Mouse (Mus musculus) intestine, embryonic 16.5 days (tissue): ENCODE measurements around the gene Fam213b. TPM values are rescaled to one million over a fixed set of nuclear protein-coding genes. Genes with fewer than 3 reads are reported as not detected.

Experiments
- ATAC-seq: fragments of 200-750 bp; cut with Nextera tagmentation; 2 replicates; pipeline ENCODE4 v1.8.0; 2017; ENCODE audit warnings: moderate TSS enrichment, moderate library complexity
- H3K27ac ChIP-seq: fragments of 300-500 bp; sonication (generic); 2 replicates; pipeline ENCODE4 v1.5.1; 2014; ENCODE audit warnings: mild to moderate bottlenecking, low read length
- H3K27me3 ChIP-seq: fragments of 300-500 bp; sonication (generic); replicated peaks from 2 replicates; pipeline ENCODE4 v1.6.1; 2014; ENCODE audit warnings: low read length, control low read depth, mixed read lengths; ENCODE audit not compliant: control insufficient read depth, insufficient read depth
- H3K36me3 ChIP-seq: fragments of 300-500 bp; sonication (generic); 2 replicates; pipeline ENCODE4 v1.6.1; 2014; ENCODE audit warnings: low read length, control low read depth; ENCODE audit not compliant: control insufficient read depth, insufficient read depth
- H3K4me1 ChIP-seq: fragments of 300-500 bp; sonication (generic); 2 replicates; pipeline ENCODE4 v1.6.1; 2014; ENCODE audit warnings: low read length, control low read depth, mixed read lengths; ENCODE audit not compliant: control insufficient read depth, insufficient read depth
- H3K4me2 ChIP-seq: fragments of 300-500 bp; sonication (generic); 2 replicates; pipeline ENCODE4 v1.6.1; 2014; ENCODE audit warnings: low read depth, low read length, control low read depth
- H3K4me3 ChIP-seq: fragments of 300-500 bp; sonication (generic); 2 replicates; pipeline ENCODE4 v1.5.1; 2014; ENCODE audit warnings: mild to moderate bottlenecking, low read length
- H3K9ac ChIP-seq: fragments of 300-500 bp; sonication (generic); 2 replicates; pipeline ENCODE4 v1.6.1; 2014; ENCODE audit warnings: low read depth, low read length
- H3K9me3 ChIP-seq: fragments of 300-500 bp; sonication (generic); 2 replicates; pipeline ENCODE4 v1.6.1; 2016; ENCODE audit warnings: low read length, control low read depth; ENCODE audit not compliant: control insufficient read depth
- WGBS: fragments of 180-500 bp; shearing (Covaris S2); extraction: QIAGEN DNeasy Blood & Tissue Kit; methylation state at CpG from one replicate; pipeline ENCODE4 v1.1.7; 2014; 5-methylcytosine and 5-hydroxymethylcytosine counted together
- polyA plus RNA-seq: library from polyadenylated mRNA; unstranded; fragments of >200 nt; fragmentation: Nextera tagmentation; extraction: Ambion mirVana; gene quantifications from 2 replicates; pipeline ENCODE4 v1.2.1, GENCODE M21; 2015

The Fam213b gene
- 39.7 and 42.8 TPM in 2 replicates for polyA plus RNA-seq

GRCm38 (mm10) chr4:154898506-154899446, at the start of gene Fam213b:
Gene Fam213b, minus strand, starts transcription at chr4:154899135.
- H3K27ac ChIP-seq: peak within 1 kb of the TSS; percentile 50

GRCm38 (mm10) chr4:154948066-154948939, 49.4 kb upstream of the Fam213b start:
- WGBS: 46% methylated on average over 14 of the region's 14 CpGs
- Histone ChIP-seq H3K9me3 (no peaks in the 10 kb centered on the region), H3K4me2 (no peak overlapping the region), H3K27me3 (peaks cover 33% of the 10 kb centered on the region), H3K4me1 (peaks cover 16% of the 10 kb centered on the region), H3K36me3 (no peaks in the 10 kb centered on the region), H3K9ac (no peak overlapping the region), H3K27ac (no peak overlapping the region), H3K4me3 (no peak overlapping the region)
- ATAC-seq: no peak

More at GRCm38 (mm10) chr4:154898506-154899446, at the start of gene Fam213b:
- 3% methylated on average over 43 of the region's 43 CpGs for WGBS
- peak within 1 kb of the TSS; percentile 77 for H3K9ac ChIP-seq
- H3K4me2 ChIP-seq: peak within 1 kb of the TSS; percentile 96
- no peaks in the 10 kb centered on the region for H3K27me3 ChIP-seq
- no peaks in the 10 kb centered on the region for H3K36me3 ChIP-seq
- peak within 1 kb of the TSS; percentile 65 for H3K4me3 ChIP-seq
- peak; percentile 98 for ATAC-seq
- H3K9me3 ChIP-seq: no peaks in the 10 kb centered on the region
- peaks cover 15% of the 10 kb centered on the region for H3K4me1 ChIP-seq

- Histone ChIP-seq H3K4me1 (peaks cover 12% of the 10 kb centered on the region), H3K27me3 (peaks cover 13% of the 10 kb centered on the region), H3K36me3 (no peaks in the 10 kb centered on the region), H3K4me3 (peak overlapping the region; percentile 32), H3K4me2 (peak overlapping the region; percentile 55), H3K9me3 (no peaks in the 10 kb centered on the region), H3K9ac (peak overlapping the region; percentile 53; the same call in 1 of the 2 replicates), H3K27ac (0 out of 2 replicates have a peak overlapping the region, but pooled peaks have one; percentile 7)
- peak; percentile 94 for ATAC-seq
- WGBS: 2% methylated on average over 8 of the region's 8 CpGs
These were observed 47.4 kb upstream of the Fam213b start for GRCm38 (mm10) chr4:154946319-154946718.

GRCm38 (mm10) chr4:154944121-154944590, 45.2 kb upstream of the Fam213b start:
- Histone ChIP-seq H3K4me3 (no peak overlapping the region), H3K36me3 (no peaks in the 10 kb centered on the region), H3K27me3 (no peaks in the 10 kb centered on the region; the same call in 1 of the 2 replicates), H3K9me3 (no peaks in the 10 kb centered on the region), H3K27ac (no peak overlapping the region), H3K9ac (no peak overlapping the region), H3K4me1 (peaks cover 12% of the 10 kb centered on the region), H3K4me2 (no peak overlapping the region)
- peak; percentile 80 for ATAC-seq
- WGBS: 34% methylated on average over 2 of the region's 2 CpGs

GRCm38 (mm10) chr4:154943323-154944039, 44.5 kb upstream of the Fam213b start:
- H3K27me3 ChIP-seq: no peaks in the 10 kb centered on the region
- no peak overlapping the region for H3K4me2 ChIP-seq
- H3K4me1 ChIP-seq: peaks cover 12% of the 10 kb centered on the region
- H3K9me3 ChIP-seq: no peaks in the 10 kb centered on the region
- H3K4me3 ChIP-seq: no peak overlapping the region
- WGBS: 82% methylated on average over 6 of the region's 6 CpGs
- H3K36me3 ChIP-seq: no peaks in the 10 kb centered on the region
- no peak overlapping the region for H3K27ac ChIP-seq
- no peak for ATAC-seq
- no peak overlapping the region for H3K9ac ChIP-seq

- Histone ChIP-seq H3K4me3 (no peak overlapping the region), H3K27me3 (no peaks in the 10 kb centered on the region), H3K9ac (no peak overlapping the region), H3K4me1 (peaks cover 8% of the 10 kb centered on the region; the same call in 1 of the 2 replicates), H3K9me3 (no peaks in the 10 kb centered on the region), H3K27ac (no peak overlapping the region), H3K4me2 (no peak overlapping the region), H3K36me3 (no peaks in the 10 kb centered on the region)
- ATAC-seq: no peak
- 76% methylated on average over 10 of the region's 10 CpGs for WGBS
These were observed 43.8 kb upstream of the Fam213b start for GRCm38 (mm10) chr4:154942632-154943322.

- no peaks in the 10 kb centered on the region for H3K9me3 ChIP-seq
- no peak overlapping the region for H3K9ac ChIP-seq
- 91% methylated on average over 5 of the region's 5 CpGs for WGBS
- H3K4me1 ChIP-seq: peaks cover 8% of the 10 kb centered on the region; the same call in 1 of the 2 replicates
- ATAC-seq: no peak
- H3K27me3 ChIP-seq: no peaks in the 10 kb centered on the region
- H3K36me3 ChIP-seq: no peaks in the 10 kb centered on the region
- H3K4me2 ChIP-seq: no peak overlapping the region
- H3K27ac ChIP-seq: no peak overlapping the region
- no peak overlapping the region for H3K4me3 ChIP-seq
These were observed 42.9 kb upstream of the Fam213b start for GRCm38 (mm10) chr4:154941831-154942230.

GRCm38 (mm10) chr4:154940156-154940555, 41.2 kb upstream of the Fam213b start:
- ATAC-seq: no peak
- 90% methylated on average over 2 of the region's 2 CpGs for WGBS
- H3K9ac ChIP-seq: no peak overlapping the region
- H3K4me2 ChIP-seq: no peak overlapping the region
- H3K9me3 ChIP-seq: no peaks in the 10 kb centered on the region
- H3K27me3 ChIP-seq: no peaks in the 10 kb centered on the region
- H3K27ac ChIP-seq: no peak overlapping the region
- no peak overlapping the region for H3K4me3 ChIP-seq
- no peaks in the 10 kb centered on the region for H3K36me3 ChIP-seq
- H3K4me1 ChIP-seq: no peaks in the 10 kb centered on the region
